Mouse (Mus musculus): ENCODE results near the gene Ppfia4.
"Not testable (repeated sequence)": the region's sequence is repeated elsewhere in the genome, so short reads cannot be mapped to it uniquely, and the experiment has no call there.

The Ppfia4 gene

GRCm38 (mm10) chr1:134272754-134273250, 59.9 kb downstream of the Ppfia4 start:
- DNase-seq (ENCODE audit: low read depth, low spot score) = no peak

DNA sequence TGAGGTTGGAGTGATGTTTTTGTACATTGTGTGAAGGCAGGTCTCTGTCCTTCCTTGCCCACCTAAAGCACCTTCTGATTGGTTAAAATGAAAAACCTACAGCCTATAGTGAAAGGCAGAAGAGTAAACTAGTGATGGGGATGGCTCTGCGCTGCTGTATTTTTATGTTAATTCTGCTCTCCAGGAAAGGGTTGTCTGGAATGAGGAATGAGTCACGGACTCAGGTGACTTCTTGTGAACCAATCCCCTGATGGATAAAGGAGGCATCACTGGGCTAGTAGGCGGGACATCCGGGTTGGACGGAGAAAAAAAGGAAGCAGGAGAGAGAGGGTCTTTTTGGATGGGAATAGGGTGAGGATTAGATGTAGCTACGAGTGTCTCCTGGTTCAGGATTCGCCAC, 62.7 kb downstream of the Ppfia4 start:
- peak; percentile 70 for DNase-seq (ENCODE audit: low read depth, low spot score)

GRCm38 (mm10) chr1:134265797-134266196, 66.9 kb downstream of the Ppfia4 start:
- no peak for DNase-seq (ENCODE audit: low read depth, low spot score)

DNA sequence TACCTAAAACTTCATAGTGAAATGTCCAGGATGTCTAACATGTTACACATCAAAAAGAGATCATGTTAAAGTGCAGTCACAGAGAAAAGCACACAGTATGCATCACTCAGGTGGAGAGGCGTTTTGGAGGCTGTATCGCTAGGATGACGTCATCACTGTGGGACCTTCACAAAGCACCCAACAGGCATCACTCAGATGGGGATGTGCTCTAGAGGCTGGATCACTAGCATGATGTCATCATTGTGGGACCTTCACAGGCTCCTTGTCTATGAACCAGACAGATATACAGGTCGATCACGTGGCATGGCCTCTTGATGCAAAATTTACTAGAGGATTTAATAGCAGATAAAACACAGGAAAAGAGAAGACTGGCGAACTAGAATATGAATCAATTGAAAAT, 68.4 kb downstream of the Ppfia4 start:
- DNase-seq (ENCODE audit: low read depth, low spot score) = no peak

DNA sequence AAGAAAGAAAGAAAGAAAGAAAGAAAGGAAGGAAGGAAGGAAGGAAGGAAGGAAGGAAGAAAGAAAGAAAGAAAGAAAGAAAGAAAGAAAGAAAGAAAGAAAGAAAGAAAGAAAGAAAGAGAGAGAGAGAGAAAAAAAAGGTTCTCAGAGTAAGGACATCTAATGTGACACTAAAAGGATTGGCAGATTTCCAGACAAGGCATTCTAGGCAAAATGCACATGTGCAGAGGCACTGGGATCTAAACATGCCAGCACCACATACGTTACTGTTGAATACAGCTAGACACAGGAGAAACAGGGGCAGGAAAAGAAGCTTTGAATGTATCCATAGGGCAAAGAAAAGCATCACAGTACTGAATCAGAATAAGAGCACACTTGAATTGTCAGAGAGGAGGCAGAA, 83.0 kb downstream of the Ppfia4 start:
- not testable (repeated sequence) for DNase-seq (ENCODE audit: low read depth, low spot score)

Data from WW6 (cell line).